Mouse (Mus musculus) lung, adult 2 months (tissue): ENCODE data around the gene Nt5dc2.

Experiments
- CTCF ChIP-seq: fragments of 200-500 bp; IDR thresholded peaks from 2 replicates; pipeline ENCODE4 v1.5.1; 2011; ENCODE audit warnings: mild to moderate bottlenecking, low read length, control low read depth; ENCODE audit not compliant: insufficient read depth
- POLR2A ChIP-seq: fragments of 200-500 bp; IDR thresholded peaks from 2 replicates; pipeline ENCODE4 v1.6.1; 2011; ENCODE audit warnings: low read depth, mild to moderate bottlenecking, control low read depth, low read length, borderline replicate concordance; ENCODE audit errors: extremely low read depth

DNA sequence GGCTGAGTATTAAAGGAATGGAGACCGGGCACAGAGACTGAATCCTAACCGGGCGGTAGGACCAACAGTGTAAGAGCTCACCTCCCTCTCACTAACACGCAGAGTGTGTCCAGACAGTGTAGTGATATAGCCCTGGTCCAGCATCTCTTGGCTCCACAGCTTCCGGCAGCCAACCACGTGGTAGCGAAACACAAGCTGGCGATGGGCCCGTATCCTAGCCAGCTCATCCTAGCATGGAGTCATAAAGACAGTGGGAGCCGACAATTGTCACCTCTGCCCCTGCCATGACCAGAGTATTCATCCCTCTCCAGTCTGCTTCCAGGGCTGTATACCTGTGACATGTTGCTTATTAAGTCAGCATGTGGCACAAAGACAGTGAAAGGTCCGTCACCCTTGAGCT, 14.8 kb downstream of the Nt5dc2 start:
- TF ChIP-seq CTCF (no peak), POLR2A (no peak)
